Mouse (Mus musculus): ENCODE measurements at regions not wholly inside any gene's neighbourhood (a gene's known extent, or its start where the extent isn't known, plus 50 kb on each side); places are given as distances from the start of the nearest gene placed in this dataset.
"Not testable (repeated sequence)": the region's sequence is repeated elsewhere in the genome, so short reads cannot be mapped to it uniquely, and the experiment has no call there.

GRCm38 (mm10) chr17:42956588-42956987 is 59.8 kb upstream of the Tnfrsf21 start:
- DNase-seq: no peak

GRCm38 (mm10) chr17:42954722-42955121 is 61.6 kb upstream of the Tnfrsf21 start:
- no peak for DNase-seq

GRCm38 (mm10) chr17:42944453-42944852 is 68.0 kb upstream of the Cd2ap start:
- DNase-seq: no peak

- DNase-seq: peak; percentile 36 to 64
Observed at GRCm38 (mm10) chr17:42943272-42943696, 66.8 kb upstream of the Cd2ap start.

GRCm38 (mm10) chr17:42939476-42939875 is 63.0 kb upstream of the Cd2ap start:
- DNase-seq: no peak

GRCm38 (mm10) chr17:42938579-42938978 is 62.1 kb upstream of the Cd2ap start:
- no peak for DNase-seq

- not testable (repeated sequence) for DNase-seq
Observed at GRCm38 (mm10) chr17:42937480-42937879, 61.0 kb upstream of the Cd2ap start.

- DNase-seq: peak in 1 of 2 experiments; percentile 26
Observed at GRCm38 (mm10) chr17:42934068-42934467, 57.6 kb upstream of the Cd2ap start.

GRCm38 (mm10) chr17:42933335-42934004 is 57.0 kb upstream of the Cd2ap start:
- no peak for DNase-seq

- no peak for DNase-seq
Observed at GRCm38 (mm10) chr17:42927320-42927719, 50.9 kb upstream of the Cd2ap start.
